Mouse (Mus musculus) limb, embryonic 13.5 days (tissue): ENCODE measurements at regions not wholly inside any gene's neighbourhood (a gene's known extent, or its start where the extent isn't known, plus 50 kb on each side); places are given as distances from the start of the nearest gene placed in this dataset.
"Not testable (repeated sequence)": the region's sequence is repeated elsewhere in the genome, so short reads cannot be mapped to it uniquely, and the experiment has no call there.

Experiments
- ATAC-seq: fragments of 200-750 bp; cut with Nextera tagmentation; 2 replicates; pipeline ENCODE4 v1.8.0; 2017; ENCODE audit warnings: low read depth, moderate number of reproducible peaks, moderate TSS enrichment; ENCODE audit not compliant: low FRiP score
- H3K27ac ChIP-seq: fragments of 300-500 bp; sonication (generic); 2 replicates; pipeline ENCODE4 v1.5.1; 2015; ENCODE audit warnings: inconsistent platforms, mild to moderate bottlenecking, moderate library complexity
- H3K27me3 ChIP-seq: fragments of 300-500 bp; sonication (generic); 2 replicates; pipeline ENCODE4 v1.6.1; 2015; ENCODE audit warnings: mild to moderate bottlenecking, inconsistent platforms
- H3K36me3 ChIP-seq: fragments of 300-500 bp; sonication (generic); 2 replicates; pipeline ENCODE4 v1.6.1; 2015; ENCODE audit warnings: inconsistent platforms, mild to moderate bottlenecking, moderate library complexity
- H3K4me1 ChIP-seq: fragments of 300-500 bp; sonication (generic); 2 replicates; pipeline ENCODE4 v1.6.1; 2015; ENCODE audit warnings: inconsistent platforms
- H3K4me2 ChIP-seq: fragments of 300-500 bp; sonication (generic); replicated peaks from 2 replicates; pipeline ENCODE4 v1.6.1; 2015; ENCODE audit warnings: inconsistent platforms, mild to moderate bottlenecking, moderate library complexity
- H3K4me3 ChIP-seq: fragments of 300-500 bp; sonication (generic); 2 replicates; pipeline ENCODE4 v1.5.1; 2015; ENCODE audit warnings: moderate library complexity, mild to moderate bottlenecking, inconsistent platforms
- H3K9ac ChIP-seq: fragments of 300-500 bp; sonication (generic); 2 replicates; pipeline ENCODE4 v1.6.1; 2015; ENCODE audit warnings: mild to moderate bottlenecking, inconsistent platforms
- H3K9me3 ChIP-seq: fragments of 300-500 bp; sonication (generic); 2 replicates; pipeline ENCODE4 v1.6.1; 2016; ENCODE audit warnings: inconsistent platforms
- WGBS: fragments of 180-500 bp; shearing (Covaris S2); methylation state at CpG from one replicate; pipeline ENCODE4 v1.1.7; 2015; 5-methylcytosine and 5-hydroxymethylcytosine counted together

DNA sequence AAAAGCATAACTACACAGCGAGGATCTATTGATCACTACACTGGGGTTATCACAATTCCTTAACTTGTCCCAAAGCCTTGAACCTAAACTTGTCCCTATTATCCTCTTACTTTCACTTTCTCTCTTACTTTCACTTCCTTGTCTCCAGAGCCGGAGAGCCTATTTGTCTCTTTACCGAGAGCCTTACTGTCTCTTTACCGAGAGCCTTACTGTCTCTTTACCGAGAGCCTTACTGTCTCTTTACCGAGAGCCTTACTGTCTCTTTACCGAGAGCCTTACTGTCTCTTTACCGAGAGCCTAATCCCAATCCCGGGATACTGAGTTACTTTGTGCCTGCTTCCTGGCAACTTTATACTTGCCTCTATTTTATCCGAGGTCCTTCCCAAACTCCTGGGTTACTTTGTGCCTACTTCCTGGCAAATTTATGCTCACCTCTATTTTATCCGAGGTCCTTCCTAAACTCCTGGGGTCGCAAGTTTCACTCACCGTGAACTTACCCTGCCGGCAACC is 335.3 kb upstream of the Ccng1 start:
- H3K9me3 ChIP-seq, H3K4me1 ChIP-seq, H3K9ac ChIP-seq, ATAC-seq, H3K27ac ChIP-seq, H3K36me3 ChIP-seq, H3K4me2 ChIP-seq, H3K4me3 ChIP-seq, H3K27me3 ChIP-seq: not testable (repeated sequence)
- 93% methylated on average over 11 of the region's 14 CpGs for WGBS

DNA sequence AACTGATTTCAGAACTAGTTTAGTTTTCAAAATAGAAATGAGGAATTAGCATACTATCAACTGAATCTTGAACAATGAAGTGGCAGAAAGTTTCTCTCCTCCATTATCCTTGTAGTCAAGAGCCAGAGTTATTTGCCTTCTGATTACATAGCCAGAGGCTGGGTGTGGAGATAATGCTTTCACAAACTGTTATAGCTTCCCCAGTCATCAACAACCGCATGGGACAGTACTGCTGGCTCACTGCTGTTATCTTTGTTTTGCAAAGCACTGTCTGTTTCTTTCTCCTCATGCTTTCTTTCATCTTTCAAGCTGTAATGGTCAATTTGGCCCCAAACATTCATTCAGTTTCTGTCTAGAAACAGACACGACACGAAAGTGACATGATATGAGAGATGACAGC is 308.5 kb upstream of the Ccng1 start:
- WGBS: 79% methylated on average over 3 of the region's 3 CpGs
- H3K4me1 ChIP-seq: no peaks in the 10 kb centered on the region
- H3K27ac ChIP-seq: no peak overlapping the region
- H3K9ac ChIP-seq: no peak overlapping the region
- no peaks in the 10 kb centered on the region for H3K9me3 ChIP-seq
- ATAC-seq: no peak
- H3K36me3 ChIP-seq: no peaks in the 10 kb centered on the region
- no peak overlapping the region for H3K4me3 ChIP-seq
- no peak overlapping the region for H3K4me2 ChIP-seq
- no peaks in the 10 kb centered on the region for H3K27me3 ChIP-seq

DNA sequence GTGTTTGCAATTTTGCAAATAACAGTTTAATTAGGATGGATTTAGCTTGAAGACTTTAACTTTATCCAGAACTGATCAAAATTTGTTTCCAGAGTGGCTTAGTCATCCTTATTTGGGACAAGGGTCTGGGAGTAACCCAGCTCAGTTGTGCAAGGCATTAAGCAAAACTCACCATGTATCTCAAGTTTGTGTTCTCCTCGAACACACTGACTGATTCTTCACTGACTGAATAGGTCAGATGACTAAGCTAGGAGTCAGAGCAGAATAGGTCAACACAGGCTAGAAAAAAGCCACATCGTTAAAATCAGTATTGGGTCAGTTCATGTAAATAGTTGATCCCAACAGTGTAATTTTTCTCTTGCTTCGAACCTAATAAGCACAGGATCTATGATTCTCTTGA is 302.7 kb upstream of the Ccng1 start:
- WGBS: 58% methylated on average over 3 of the region's 3 CpGs
- Histone ChIP-seq H3K27me3 (no peaks in the 10 kb centered on the region), H3K27ac (no peak overlapping the region), H3K36me3 (no peaks in the 10 kb centered on the region), H3K9ac (no peak overlapping the region), H3K9me3 (no peaks in the 10 kb centered on the region), H3K4me3 (no peak overlapping the region), H3K4me2 (no peak overlapping the region), H3K4me1 (no peaks in the 10 kb centered on the region)
- ATAC-seq: no peak

DNA sequence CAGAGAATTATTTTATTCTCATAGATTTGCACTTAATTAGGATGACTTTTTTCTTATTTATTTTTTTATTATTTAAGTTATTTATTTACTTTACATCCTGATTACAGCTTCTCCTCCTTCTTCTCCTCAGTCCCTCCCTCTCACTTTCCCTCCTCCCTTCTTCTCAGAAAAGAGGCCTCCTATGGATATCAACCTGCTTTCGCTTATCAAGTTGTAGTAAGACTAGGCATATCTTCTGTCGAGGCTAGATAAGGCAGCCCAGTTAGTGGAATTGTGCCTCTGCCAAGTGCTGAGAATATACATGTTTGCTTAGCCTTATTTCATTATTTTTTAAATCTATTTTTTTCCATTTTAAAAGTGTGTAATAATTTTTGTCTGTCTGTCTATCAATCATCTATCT is 274.9 kb upstream of the Ccng1 start:
- Histone ChIP-seq H3K27ac (no peak overlapping the region), H3K4me1 (no peaks in the 10 kb centered on the region), H3K9ac (no peak overlapping the region), H3K27me3 (no peaks in the 10 kb centered on the region), H3K4me2 (no peak overlapping the region), H3K36me3 (no peaks in the 10 kb centered on the region), H3K4me3 (no peak overlapping the region), H3K9me3 (no peaks in the 10 kb centered on the region)
- ATAC-seq: no peak
- WGBS: 80% methylated on average over 2 of the region's 2 CpGs

DNA sequence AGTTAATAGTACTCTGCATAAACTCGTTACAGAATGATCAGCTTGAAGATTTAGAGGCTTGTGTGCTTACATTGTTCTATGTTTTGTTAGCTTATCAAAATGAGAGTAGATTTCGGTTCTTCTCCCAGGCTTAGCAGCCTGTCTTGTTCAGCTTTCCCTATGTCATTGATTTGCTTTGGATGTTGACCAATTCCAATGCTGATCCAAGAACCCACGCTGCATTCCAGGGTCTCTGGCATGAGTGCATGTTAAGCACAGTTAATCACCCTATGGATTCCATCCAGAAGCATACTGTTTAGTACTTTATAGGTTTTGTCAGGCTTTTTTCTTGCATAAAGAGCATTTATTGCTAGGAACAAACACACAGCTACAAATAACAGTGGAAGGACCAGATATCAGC is 255.0 kb upstream of the Ccng1 start:
- Histone ChIP-seq H3K4me3 (no peak overlapping the region), H3K36me3 (no peaks in the 10 kb centered on the region), H3K4me2 (no peak overlapping the region), H3K9me3 (0 out of 2 replicates have a peak, but pooled peaks cover 5% of the 10 kb centered on the region), H3K27me3 (no peaks in the 10 kb centered on the region), H3K4me1 (no peaks in the 10 kb centered on the region), H3K27ac (no peak overlapping the region), H3K9ac (no peak overlapping the region)
- 67% methylated on average over 3 of the region's 3 CpGs for WGBS
- no peak for ATAC-seq

- H3K27me3 ChIP-seq: no peaks in the 10 kb centered on the region
- H3K4me3 ChIP-seq: no peak overlapping the region
- H3K4me1 ChIP-seq: no peaks in the 10 kb centered on the region
- H3K36me3 ChIP-seq: no peaks in the 10 kb centered on the region
- no peak overlapping the region for H3K4me2 ChIP-seq
- no peaks in the 10 kb centered on the region for H3K9me3 ChIP-seq
- WGBS: 92% methylated on average over 2 of the region's 2 CpGs
- H3K27ac ChIP-seq: no peak overlapping the region
- H3K9ac ChIP-seq: no peak overlapping the region
- no peak for ATAC-seq
Observed at GRCm38 (mm10) chr11:40972806-40973205, 217.7 kb upstream of the Ccng1 start.

GRCm38 (mm10) chr11:40927168-40927567 is 172.1 kb upstream of the Ccng1 start:
- 3% methylated on average over 12 of the region's 12 CpGs for WGBS
- ATAC-seq: no peak; the same call in 1 of the 2 replicates
- Histone ChIP-seq H3K4me3 (peak overlapping the region; percentile 28), H3K4me1 (no peaks in the 10 kb centered on the region), H3K9ac (no peak overlapping the region), H3K36me3 (no peaks in the 10 kb centered on the region), H3K27me3 (no peaks in the 10 kb centered on the region), H3K4me2 (peak overlapping the region; percentile 54), H3K27ac (no peak overlapping the region), H3K9me3 (no peaks in the 10 kb centered on the region)

- no peaks in the 10 kb centered on the region for H3K36me3 ChIP-seq
- ATAC-seq: no peak
- H3K27me3 ChIP-seq: no peaks in the 10 kb centered on the region
- no peak overlapping the region for H3K4me3 ChIP-seq
- H3K27ac ChIP-seq: no peak overlapping the region
- 95% methylated on average over 1 of the region's 1 CpGs for WGBS
- no peaks in the 10 kb centered on the region for H3K4me1 ChIP-seq
- H3K4me2 ChIP-seq: no peak overlapping the region
- no peak overlapping the region for H3K9ac ChIP-seq
- H3K9me3 ChIP-seq: no peaks in the 10 kb centered on the region
Observed at GRCm38 (mm10) chr11:40891485-40891884, 136.4 kb upstream of the Ccng1 start.

GRCm38 (mm10) chr11:40884509-40884908 is 129.4 kb upstream of the Ccng1 start:
- Histone ChIP-seq H3K4me1 (no peaks in the 10 kb centered on the region), H3K36me3 (no peaks in the 10 kb centered on the region), H3K4me2 (no peak overlapping the region), H3K27me3 (no peaks in the 10 kb centered on the region), H3K9ac (no peak overlapping the region), H3K27ac (no peak overlapping the region), H3K4me3 (no peak overlapping the region), H3K9me3 (no peaks in the 10 kb centered on the region)
- no peak for ATAC-seq
- 79% methylated on average over 5 of the region's 5 CpGs for WGBS

DNA sequence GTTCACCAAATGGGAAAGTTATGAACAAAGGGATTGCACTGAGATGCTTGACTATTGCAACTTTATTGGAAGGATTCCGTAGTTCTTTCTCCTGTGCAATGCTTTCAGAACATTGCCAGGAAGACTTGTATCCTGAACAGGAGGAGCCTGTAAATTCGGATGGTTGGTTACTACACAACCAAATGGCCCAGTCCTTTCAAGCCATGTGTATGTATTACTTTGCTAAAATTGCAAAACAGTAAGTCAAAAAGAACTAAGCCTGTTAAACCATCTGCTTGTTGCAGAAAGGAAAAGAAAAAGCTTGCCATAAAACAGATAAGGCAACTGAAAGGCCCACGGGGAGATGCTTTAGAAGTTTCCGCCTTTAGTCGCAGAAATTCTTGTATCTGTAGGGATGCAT is 124.5 kb upstream of the Ccng1 start:
- H3K27me3 ChIP-seq: no peaks in the 10 kb centered on the region
- no peaks in the 10 kb centered on the region for H3K9me3 ChIP-seq
- no peak overlapping the region for H3K4me3 ChIP-seq
- no peak for ATAC-seq
- no peaks in the 10 kb centered on the region for H3K4me1 ChIP-seq
- H3K27ac ChIP-seq: no peak overlapping the region
- 85% methylated on average over 5 of the region's 5 CpGs for WGBS
- H3K9ac ChIP-seq: no peak overlapping the region
- H3K36me3 ChIP-seq: no peaks in the 10 kb centered on the region
- no peak overlapping the region for H3K4me2 ChIP-seq

DNA sequence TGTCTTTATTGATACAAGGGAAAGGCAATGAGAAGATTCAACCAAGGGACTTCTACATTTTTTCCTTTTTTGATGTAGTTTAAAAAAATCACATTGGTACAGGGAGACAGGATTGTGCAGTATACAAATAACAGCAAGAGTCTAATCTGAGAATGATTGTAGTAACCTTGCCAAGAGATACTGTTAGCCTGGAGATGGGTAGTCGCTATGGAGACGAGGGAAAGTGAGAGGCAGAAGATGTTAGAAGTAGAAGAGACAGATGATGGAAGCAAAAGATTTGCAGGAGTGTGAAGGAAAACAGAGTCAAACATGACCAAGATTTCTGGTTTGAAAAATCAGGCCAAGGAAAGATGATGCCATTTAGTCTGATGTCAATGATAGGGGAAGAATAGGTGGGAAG is 117.9 kb upstream of the Ccng1 start:
- WGBS: 88% methylated on average over 2 of the region's 2 CpGs

DNA sequence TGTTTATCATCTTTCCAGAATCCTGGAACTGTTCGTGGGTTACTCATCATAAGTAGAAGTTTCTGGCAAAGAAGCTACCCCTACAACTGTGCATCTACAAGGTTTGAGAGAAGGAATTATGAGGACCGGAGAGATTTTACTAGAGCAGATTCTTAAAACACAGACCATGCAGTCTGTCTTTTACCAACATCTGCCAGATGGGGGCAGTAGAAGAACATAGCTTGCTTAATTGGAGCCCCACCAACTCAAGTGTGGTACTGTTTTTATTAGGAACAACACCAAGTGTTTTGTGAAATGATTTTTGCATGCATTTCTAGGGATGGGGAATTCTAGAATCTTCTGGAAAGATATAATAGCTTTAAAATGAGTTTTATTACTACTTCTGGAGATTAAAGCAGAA is 110.6 kb upstream of the Ccng1 start:
- H3K9me3 ChIP-seq: no peaks in the 10 kb centered on the region
- ATAC-seq: no peak
- H3K9ac ChIP-seq: no peak overlapping the region
- no peaks in the 10 kb centered on the region for H3K4me1 ChIP-seq
- no peak overlapping the region for H3K27ac ChIP-seq
- no peak overlapping the region for H3K4me2 ChIP-seq
- no peak overlapping the region for H3K4me3 ChIP-seq
- 24% methylated on average over 2 of the region's 2 CpGs for WGBS
- H3K27me3 ChIP-seq: no peaks in the 10 kb centered on the region
- H3K36me3 ChIP-seq: no peaks in the 10 kb centered on the region

More for the DNA sequence above, 117.9 kb upstream of the Ccng1 start:
- Histone ChIP-seq H3K4me1 (no peaks in the 10 kb centered on the region), H3K4me2 (no peak overlapping the region), H3K36me3 (no peaks in the 10 kb centered on the region), H3K9me3 (no peaks in the 10 kb centered on the region), H3K9ac (no peak overlapping the region), H3K27me3 (no peaks in the 10 kb centered on the region), H3K27ac (no peak overlapping the region), H3K4me3 (no peak overlapping the region)
- ATAC-seq: no peak

DNA sequence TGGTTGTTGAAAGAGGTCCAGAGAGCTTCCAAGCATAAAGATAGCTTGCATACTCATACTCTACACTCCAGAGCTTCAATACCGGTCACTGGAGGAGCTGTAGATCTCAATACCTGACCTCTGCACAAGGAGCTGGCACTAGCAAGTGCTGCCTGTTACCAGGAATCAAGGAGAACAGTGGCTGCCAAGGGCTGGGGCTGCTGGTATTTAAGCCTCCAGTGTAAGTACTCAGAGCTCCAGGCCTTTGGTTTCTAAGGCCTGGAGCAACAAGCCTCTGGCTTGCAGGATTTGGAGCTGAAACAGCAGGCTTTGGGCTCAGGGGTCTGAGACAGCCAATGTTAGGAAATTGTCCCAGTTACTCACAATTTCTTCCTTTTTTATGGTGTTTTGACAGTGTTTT is 96.2 kb upstream of the Ccng1 start:
- Histone ChIP-seq H3K27ac (no peak overlapping the region), H3K9me3 (no peaks in the 10 kb centered on the region), H3K27me3 (no peaks in the 10 kb centered on the region), H3K36me3 (no peaks in the 10 kb centered on the region), H3K4me2 (no peak overlapping the region), H3K4me1 (no peaks in the 10 kb centered on the region), H3K4me3 (no peak overlapping the region), H3K9ac (no peak overlapping the region)
- WGBS: 100% methylated on average over 1 of the region's 1 CpGs
- no peak for ATAC-seq
